Mouse (Mus musculus): ENCODE measurements around the gene Pappa2.

Pappa2 gene

GRCm38 (mm10) chr1:158980390-158980789 lies at the start of gene Pappa2:
TSS of gene Pappa2 (minus strand) at chr1:158980490.
- no peak for DNase-seq (ENCODE audit: low spot score)

- no peak for DNase-seq (ENCODE audit: low spot score)
Measured at GRCm38 (mm10) chr1:159029106-159029505, 48.8 kb upstream of the Pappa2 start.

GRCm38 (mm10) chr1:159014940-159015660 lies 34.8 kb upstream of the Pappa2 start:
- DNase-seq (ENCODE audit: low spot score), result no peak

GRCm38 (mm10) chr1:158987042-158987441 lies 6.8 kb upstream of the Pappa2 start:
- DNase-seq (ENCODE audit: low spot score), result no peak

GRCm38 (mm10) chr1:158962340-158962739 lies 17.9 kb downstream of the Pappa2 start:
- no peak for DNase-seq (ENCODE audit: low spot score)

- DNase-seq (ENCODE audit: low spot score), result no peak
Measured at GRCm38 (mm10) chr1:158960984-158961383, 19.3 kb downstream of the Pappa2 start.

- DNase-seq (ENCODE audit: low spot score), result no peak
Measured at GRCm38 (mm10) chr1:158960549-158960948, 19.7 kb downstream of the Pappa2 start.

GRCm38 (mm10) chr1:158956361-158956760 lies 23.9 kb downstream of the Pappa2 start:
- no peak for DNase-seq (ENCODE audit: low spot score)

- no peak for DNase-seq (ENCODE audit: low spot score)
Measured at GRCm38 (mm10) chr1:158954785-158955184, 25.5 kb downstream of the Pappa2 start.

GRCm38 (mm10) chr1:158953479-158954207 lies 26.6 kb downstream of the Pappa2 start:
- peak; percentile 57 for DNase-seq (ENCODE audit: low spot score)

- no peak for DNase-seq (ENCODE audit: low spot score)
Measured at GRCm38 (mm10) chr1:158949041-158949440, 31.2 kb downstream of the Pappa2 start.

- no peak for DNase-seq (ENCODE audit: low spot score)
Measured at GRCm38 (mm10) chr1:158947981-158948735, 32.1 kb downstream of the Pappa2 start.

- DNase-seq (ENCODE audit: low spot score), result no peak
Measured at GRCm38 (mm10) chr1:158944936-158945335, 35.4 kb downstream of the Pappa2 start.

- DNase-seq (ENCODE audit: low spot score), result no peak
Measured at GRCm38 (mm10) chr1:158942864-158943263, 37.4 kb downstream of the Pappa2 start.

GRCm38 (mm10) chr1:158940966-158941365 lies 39.3 kb downstream of the Pappa2 start:
- no peak for DNase-seq (ENCODE audit: low spot score)

- DNase-seq (ENCODE audit: low spot score), result no peak
Measured at GRCm38 (mm10) chr1:158934447-158934846, 45.8 kb downstream of the Pappa2 start.

- no peak for DNase-seq (ENCODE audit: low spot score)
Measured at GRCm38 (mm10) chr1:158931202-158931827, 49.0 kb downstream of the Pappa2 start.

- no peak for DNase-seq (ENCODE audit: low spot score)
Measured at GRCm38 (mm10) chr1:158929369-158929768, 50.9 kb downstream of the Pappa2 start.

- DNase-seq (ENCODE audit: low spot score), result no peak
Measured at GRCm38 (mm10) chr1:158920451-158920850, 59.8 kb downstream of the Pappa2 start.

- no peak for DNase-seq (ENCODE audit: low spot score)
Measured at GRCm38 (mm10) chr1:158918890-158919289, 61.4 kb downstream of the Pappa2 start.

- DNase-seq (ENCODE audit: low spot score), result no peak
Measured at GRCm38 (mm10) chr1:158917067-158917466, 63.2 kb downstream of the Pappa2 start.

- no peak for DNase-seq (ENCODE audit: low spot score)
Measured at GRCm38 (mm10) chr1:158915592-158915991, 64.7 kb downstream of the Pappa2 start.
